Mouse (Mus musculus): Measurements from ENCODE around the gene Bend4. TPM values are rescaled to one million over a fixed set of nuclear protein-coding genes. Genes with fewer than 3 reads are reported as not detected.

Gene Bend4
- polyA plus RNA-seq, 1 experiment: 1.00 TPM

DNA sequence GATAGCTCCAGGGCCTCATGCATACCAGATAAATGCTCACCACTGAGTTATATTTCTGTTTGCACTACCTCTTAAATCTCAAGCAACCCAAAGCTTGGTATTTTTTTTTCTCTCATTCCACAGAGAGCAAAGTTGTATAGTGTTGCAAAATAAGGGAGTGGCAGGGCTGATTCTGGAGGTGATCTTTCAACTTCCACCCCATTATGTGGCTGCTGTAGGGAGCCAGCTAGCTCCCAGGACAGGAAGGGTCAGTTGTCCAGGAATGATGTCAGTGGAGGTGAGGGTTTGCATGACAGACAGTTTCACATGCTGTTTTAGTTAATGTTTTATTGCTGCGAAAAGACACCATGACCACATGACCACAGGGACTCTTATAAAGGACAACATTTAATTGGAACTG is 26.2 kb upstream of the Bend4 start:
- H3K4me3 ChIP-seq (replicated peaks; ENCODE audit: control insufficient read depth, low read depth, low read length): no peak overlapping the region
- WGBS: 91% methylated on average over 1 of the region's 1 CpGs
- TF ChIP-seq POLR2A (IDR thresholded peaks at IDR 0.05; ENCODE audit: borderline replicate concordance, control insufficient read depth, low read depth, low read length) (no peak), CTCF (IDR thresholded peaks at IDR 0.05; ENCODE audit: control insufficient read depth, insufficient read depth, low read length) (no peak)
- no peak overlapping the region for H3K27ac ChIP-seq (ENCODE audit: control insufficient read depth, insufficient read depth, low read depth, low read length, poor library complexity)
- peaks cover 2% of the 10 kb centered on the region; the same call in 1 of the 2 replicates for H3K4me1 ChIP-seq (ENCODE audit: control insufficient read depth, insufficient read depth, low read length)

DNA sequence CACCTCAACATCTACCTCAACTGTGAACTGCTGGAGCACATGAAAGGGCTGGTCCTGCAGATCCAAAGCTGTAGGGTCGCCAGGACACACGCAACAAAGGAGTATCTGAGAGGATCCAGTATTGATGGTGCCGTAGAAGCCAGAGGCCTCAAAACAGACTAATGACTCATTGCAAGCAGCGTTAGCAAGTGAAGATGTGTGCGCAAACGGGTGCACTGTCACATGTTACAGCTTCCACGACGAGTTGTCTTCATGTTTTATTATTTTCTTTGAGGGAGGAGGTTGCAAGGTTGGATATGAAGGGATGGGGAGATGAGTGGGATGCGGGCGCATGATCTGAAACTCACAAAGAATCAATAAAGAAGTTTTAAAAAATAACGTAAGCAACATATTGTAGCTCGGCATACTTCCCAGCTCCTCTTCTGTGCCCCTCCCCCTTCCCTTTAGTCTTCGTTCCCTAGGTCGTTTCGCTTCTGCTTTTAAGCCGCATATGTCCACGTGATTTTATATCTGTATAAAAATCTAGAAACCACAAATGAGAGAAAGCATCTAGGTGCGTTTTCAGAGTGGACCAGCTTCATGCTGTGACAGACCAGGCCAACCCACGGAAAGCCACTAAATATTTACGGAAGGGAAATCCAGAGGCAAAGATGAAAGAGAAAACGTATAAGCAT is 22.0 kb upstream of the Bend4 start:
- peak overlapping the region; percentile 51 for H3K4me3 ChIP-seq (replicated peaks; ENCODE audit: control insufficient read depth, low read depth, low read length)
- H3K27ac ChIP-seq (ENCODE audit: control insufficient read depth, insufficient read depth, low read depth, low read length, poor library complexity): no peak overlapping the region
- TF ChIP-seq POLR2A (IDR thresholded peaks at IDR 0.05; ENCODE audit: borderline replicate concordance, control insufficient read depth, low read depth, low read length) (no peak), CTCF (IDR thresholded peaks at IDR 0.05; ENCODE audit: control insufficient read depth, insufficient read depth, low read length) (no peak)
- peaks cover 2% of the 10 kb centered on the region; the same call in 1 of the 2 replicates for H3K4me1 ChIP-seq (ENCODE audit: control insufficient read depth, insufficient read depth, low read length)
- WGBS: 19% methylated on average over 21 of the region's 21 CpGs

DNA sequence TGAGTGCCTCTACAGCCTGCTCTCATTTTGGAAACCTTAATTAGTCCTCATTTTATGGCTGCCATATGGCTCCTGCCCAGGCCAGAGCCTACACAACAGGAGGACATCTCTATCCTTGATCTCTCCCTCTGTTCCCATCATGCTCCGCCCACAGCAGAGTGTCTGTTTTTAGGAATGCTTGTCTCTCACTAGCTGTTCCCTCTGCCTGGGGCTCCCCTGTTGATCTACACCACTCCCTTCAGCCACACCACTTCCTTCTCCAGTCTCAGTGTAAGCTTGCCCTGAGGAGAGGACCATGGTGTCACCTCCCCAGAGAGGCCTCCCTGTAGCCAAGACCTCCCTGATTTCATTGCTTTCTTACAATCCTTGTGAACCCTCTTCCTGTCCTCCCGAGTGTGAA is 18.4 kb upstream of the Bend4 start:
- WGBS: 57% methylated on average over 2 of the region's 2 CpGs
- H3K27ac ChIP-seq (ENCODE audit: control insufficient read depth, insufficient read depth, low read depth, low read length, poor library complexity): no peak overlapping the region
- TF ChIP-seq POLR2A (IDR thresholded peaks at IDR 0.05; ENCODE audit: borderline replicate concordance, control insufficient read depth, low read depth, low read length) (no peak), CTCF (IDR thresholded peaks at IDR 0.05; ENCODE audit: control insufficient read depth, insufficient read depth, low read length) (no peak)
- H3K4me1 ChIP-seq (ENCODE audit: control insufficient read depth, insufficient read depth, low read length): peaks cover 2% of the 10 kb centered on the region; the same call in 1 of the 2 replicates
- no peak overlapping the region for H3K4me3 ChIP-seq (replicated peaks; ENCODE audit: control insufficient read depth, low read depth, low read length)

DNA sequence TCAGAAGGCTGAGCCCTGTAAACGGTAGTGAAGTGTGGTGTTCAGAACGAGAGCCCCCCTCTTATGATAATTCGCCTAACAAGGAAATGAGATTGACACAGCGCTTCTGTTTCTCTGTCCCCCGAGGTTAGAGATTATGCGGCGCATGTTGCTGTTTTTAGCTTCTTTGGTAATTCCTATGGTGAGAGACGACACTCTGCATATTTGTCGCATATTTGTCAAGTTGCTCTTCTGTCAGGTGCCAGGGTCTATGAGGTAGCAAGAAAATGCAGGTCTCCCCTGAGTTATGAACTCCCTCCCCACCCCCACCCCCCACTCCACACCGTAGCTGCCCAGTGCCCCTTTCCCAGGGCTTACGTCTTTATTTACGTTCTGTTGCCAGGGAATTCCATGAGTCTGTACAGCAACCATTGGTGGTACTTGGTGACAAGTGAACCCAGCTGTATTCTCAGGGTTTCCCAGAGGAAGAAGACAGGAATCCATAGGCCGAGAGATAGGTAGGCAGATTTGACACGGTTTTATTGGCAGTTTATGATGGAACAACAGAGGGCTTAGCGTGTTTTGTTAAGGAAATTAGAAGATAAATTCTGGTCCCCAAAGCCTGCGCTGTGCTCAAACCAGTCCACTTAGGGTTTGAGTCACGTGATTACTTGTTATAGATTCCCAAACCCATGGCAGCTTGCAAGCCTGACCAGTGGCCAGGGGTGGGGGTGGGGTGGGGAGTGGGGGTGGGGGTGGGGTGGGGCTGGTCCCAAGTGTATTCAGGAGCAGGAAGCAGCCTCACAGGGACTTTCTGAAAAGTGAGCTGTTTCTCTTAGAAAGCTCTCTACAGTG is 16.3 kb upstream of the Bend4 start:
- WGBS: 64% methylated on average over 17 of the region's 17 CpGs
- no peak overlapping the region for H3K27ac ChIP-seq (ENCODE audit: control insufficient read depth, insufficient read depth, low read depth, low read length, poor library complexity)
- no peaks in the 10 kb centered on the region; the same call in 1 of the 2 replicates for H3K4me1 ChIP-seq (ENCODE audit: control insufficient read depth, insufficient read depth, low read length)
- no peak for TF ChIP-seq CTCF (IDR thresholded peaks at IDR 0.05; ENCODE audit: control insufficient read depth, insufficient read depth, low read length)
- TF ChIP-seq POLR2A (IDR thresholded peaks at IDR 0.05; ENCODE audit: borderline replicate concordance, control insufficient read depth, low read depth, low read length): no peak
- no peak overlapping the region for H3K4me3 ChIP-seq (replicated peaks; ENCODE audit: control insufficient read depth, low read depth, low read length)

DNA sequence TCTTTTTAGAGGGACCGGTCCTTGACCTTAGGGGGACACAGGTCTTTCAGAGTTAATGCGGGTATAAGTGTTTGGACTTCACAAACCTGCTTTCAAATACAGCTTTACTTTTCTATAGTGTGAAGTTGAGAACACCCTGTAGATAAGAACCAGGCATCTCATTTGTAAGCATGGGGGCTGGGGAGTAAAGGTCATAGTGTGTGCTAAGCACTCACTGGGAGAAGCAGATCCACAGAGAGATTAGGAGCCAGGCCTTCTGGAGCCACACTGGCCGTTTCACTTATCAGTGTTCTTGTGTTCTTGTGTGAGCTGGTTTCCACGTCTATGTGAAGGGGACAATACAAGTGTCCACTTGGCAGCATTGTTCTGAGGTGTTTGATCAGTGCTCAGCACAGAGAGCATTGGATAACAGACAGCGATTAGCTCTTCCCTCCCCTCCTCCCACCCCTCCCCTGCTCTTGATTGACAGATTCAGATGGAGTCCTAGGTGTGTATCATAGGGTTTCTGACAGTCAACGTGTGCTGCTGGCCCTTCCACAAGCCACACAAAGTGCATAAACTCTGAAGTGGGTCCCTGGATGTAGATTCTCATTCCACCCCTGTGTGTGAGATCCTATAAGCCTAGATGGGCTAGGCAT is 14.8 kb upstream of the Bend4 start:
- no peak overlapping the region for H3K27ac ChIP-seq (ENCODE audit: control insufficient read depth, insufficient read depth, low read depth, low read length, poor library complexity)
- H3K4me3 ChIP-seq (replicated peaks; ENCODE audit: control insufficient read depth, low read depth, low read length): no peak overlapping the region
- 73% methylated on average over 6 of the region's 6 CpGs for WGBS
- TF ChIP-seq POLR2A (IDR thresholded peaks at IDR 0.05; ENCODE audit: borderline replicate concordance, control insufficient read depth, low read depth, low read length) (no peak), CTCF (IDR thresholded peaks at IDR 0.05; ENCODE audit: control insufficient read depth, insufficient read depth, low read length) (no peak)
- H3K4me1 ChIP-seq (ENCODE audit: control insufficient read depth, insufficient read depth, low read length): no peaks in the 10 kb centered on the region

DNA sequence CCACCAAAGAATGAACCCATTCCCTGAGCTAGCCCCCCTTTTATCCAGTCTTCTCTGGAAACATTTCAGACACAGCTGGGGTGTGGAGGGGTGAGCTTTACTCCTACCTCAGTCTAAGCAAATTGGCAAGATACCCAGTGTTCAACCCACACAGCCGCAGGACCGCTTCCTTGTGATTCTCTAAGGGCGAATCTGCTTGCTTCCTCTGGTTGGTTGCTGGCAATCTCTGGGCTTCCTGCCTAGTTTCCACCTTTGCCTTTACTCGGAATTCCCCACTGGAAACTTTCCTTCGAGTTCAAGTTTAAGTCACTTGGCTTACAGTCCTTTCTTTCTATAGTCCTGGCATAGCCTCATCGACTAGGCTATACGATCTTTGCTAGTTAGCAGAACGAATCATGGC is 12.5 kb upstream of the Bend4 start:
- WGBS: 71% methylated on average over 8 of the region's 8 CpGs

DNA sequence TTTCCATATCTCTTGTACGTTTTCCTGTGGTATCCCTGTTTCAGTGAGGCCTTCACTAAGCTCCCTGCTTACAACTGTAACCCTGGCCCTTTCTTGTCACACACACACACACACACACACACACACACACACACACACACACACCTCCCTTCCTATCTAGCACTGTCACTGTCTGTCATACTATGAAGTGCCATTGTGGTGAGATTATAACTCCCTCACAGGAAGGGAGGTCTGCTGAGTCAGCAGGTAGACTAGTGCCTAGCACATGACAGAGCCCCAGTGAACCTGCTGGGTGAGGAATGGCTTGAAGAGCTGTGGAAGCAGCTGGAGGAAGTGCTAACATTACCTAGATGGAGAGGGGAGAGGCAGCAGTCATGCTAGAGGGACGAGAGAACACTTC is 9.3 kb upstream of the Bend4 start:
- 20% methylated on average over 2 of the region's 2 CpGs for WGBS
- no peak overlapping the region for H3K27ac ChIP-seq (ENCODE audit: control insufficient read depth, insufficient read depth, low read depth, low read length, poor library complexity)
- no peak for TF ChIP-seq CTCF (IDR thresholded peaks at IDR 0.05; ENCODE audit: control insufficient read depth, insufficient read depth, low read length)
- TF ChIP-seq POLR2A (IDR thresholded peaks at IDR 0.05; ENCODE audit: borderline replicate concordance, control insufficient read depth, low read depth, low read length): no peak

More for the DNA sequence above, 12.5 kb upstream of the Bend4 start:
- no peaks in the 10 kb centered on the region; the same call in 1 of the 2 replicates for H3K4me1 ChIP-seq (ENCODE audit: control insufficient read depth, insufficient read depth, low read length)
- no peak for TF ChIP-seq CTCF (IDR thresholded peaks at IDR 0.05; ENCODE audit: control insufficient read depth, insufficient read depth, low read length)
- H3K27ac ChIP-seq (ENCODE audit: control insufficient read depth, insufficient read depth, low read depth, low read length, poor library complexity): no peak overlapping the region
- H3K4me3 ChIP-seq (replicated peaks; ENCODE audit: control insufficient read depth, low read depth, low read length): no peak overlapping the region

More for the DNA sequence above, 9.3 kb upstream of the Bend4 start:
- Histone ChIP-seq H3K4me1 (ENCODE audit: control insufficient read depth, insufficient read depth, low read length) (no peaks in the 10 kb centered on the region; the same call in 1 of the 2 replicates), H3K4me3 (replicated peaks; ENCODE audit: control insufficient read depth, low read depth, low read length) (no peak overlapping the region)

Measured in bone marrow, adult 2 months (tissue).